Mouse (Mus musculus) limb, embryonic 11.5 days (tissue): ENCODE results near the gene Rcan2. TPM values are rescaled to one million over a fixed set of nuclear protein-coding genes. Genes with fewer than 3 reads are reported as not detected.

ENCODE experiments used
- ATAC-seq: fragments of 200-750 bp; cut with Nextera tagmentation; 2 replicates; pipeline ENCODE4 v1.8.0; 2017; ENCODE audit warnings: low read depth; ENCODE audit not compliant: insufficient number of reproducible peaks, low FRiP score, low TSS enrichment
- DNase-seq: peaks from one replicate; pipeline ENCODE4 v3.0.0-alpha.2; 2015; ENCODE audit warnings: low spot score
- H3K27ac ChIP-seq: fragments of 300-500 bp; sonication (generic); replicated peaks from 2 replicates; pipeline ENCODE4 v1.5.1; 2014; ENCODE audit warnings: low read depth, mild to moderate bottlenecking, low read length
- H3K27me3 ChIP-seq: fragments of 300-500 bp; sonication (generic); 2 replicates; pipeline ENCODE4 v1.6.1; 2014; ENCODE audit warnings: mild to moderate bottlenecking, low read length, mixed read lengths; ENCODE audit not compliant: control insufficient read depth, insufficient read depth
- H3K36me3 ChIP-seq: fragments of 300-500 bp; sonication (generic); 2 replicates; pipeline ENCODE4 v1.6.1; 2014; ENCODE audit warnings: mild to moderate bottlenecking, low read length, moderate library complexity, mixed read lengths; ENCODE audit not compliant: control insufficient read depth, insufficient read depth
- H3K4me1 ChIP-seq: fragments of 300-500 bp; sonication (generic); 2 replicates; pipeline ENCODE4 v1.6.1; 2014; ENCODE audit warnings: low read length, mixed read lengths; ENCODE audit not compliant: control insufficient read depth, insufficient read depth
- H3K4me2 ChIP-seq: fragments of 300-500 bp; sonication (generic); 2 replicates; pipeline ENCODE4 v1.6.1; 2014; ENCODE audit warnings: low read depth, mild to moderate bottlenecking, moderate library complexity; ENCODE audit not compliant: severe bottlenecking
- H3K4me3 ChIP-seq: fragments of 300-500 bp; sonication (generic); 2 replicates; pipeline ENCODE4 v1.5.1; 2014; ENCODE audit warnings: low read depth, low read length
- H3K9ac ChIP-seq: fragments of 300-500 bp; sonication (generic); 2 replicates; pipeline ENCODE4 v1.6.1; 2014; ENCODE audit warnings: mild to moderate bottlenecking, low read length
- H3K9me3 ChIP-seq: fragments of 300-500 bp; sonication (generic); 2 replicates; pipeline ENCODE4 v1.6.1; 2016; ENCODE audit warnings: low read length; ENCODE audit not compliant: control insufficient read depth
- WGBS: fragments of 180-500 bp; shearing (Covaris S2); extraction: QIAGEN DNeasy Blood & Tissue Kit; methylation state at CpG from one replicate; pipeline ENCODE4 v1.1.7; 2014; 5-methylcytosine and 5-hydroxymethylcytosine counted together
- polyA plus RNA-seq: library from polyadenylated mRNA; unstranded; fragments of >200 nt; fragmentation: Nextera tagmentation; extraction: Ambion mirVana; gene quantifications from 2 replicates; pipeline ENCODE4 v1.2.1, GENCODE M21; 2014

Rcan2 gene
- polyA plus RNA-seq, 1 experiment from 2014 or later, result 1.7 TPM

- no peak overlapping the region for H3K27ac ChIP-seq
- H3K27me3 ChIP-seq, result no peaks in the 10 kb centered on the region
- H3K9me3 ChIP-seq, result no peaks in the 10 kb centered on the region
- WGBS, result 43% methylated on average over 16 of the region's 17 CpGs
- H3K4me1 ChIP-seq, result 0 out of 2 replicates have a peak, but pooled peaks cover 3% of the 10 kb centered on the region
- no peaks in the 10 kb centered on the region for H3K36me3 ChIP-seq
- DNase-seq (no peak), ATAC-seq (no peak)
- no peak overlapping the region for H3K4me3 ChIP-seq
- H3K9ac ChIP-seq, result no peak overlapping the region
- H3K4me2 ChIP-seq, result peak overlapping the region; percentile 22; the same call in 1 of the 2 replicates
Observed at GRCm38 (mm10) chr17:43952661-43953534, 151.7 kb downstream of the Rcan2 start.

- WGBS, result 88% methylated on average over 10 of the region's 10 CpGs
- no peak for DNase-seq
- Histone ChIP-seq H3K36me3 (no peaks in the 10 kb centered on the region), H3K4me1 (0 out of 2 replicates have a peak, but pooled peaks cover 3% of the 10 kb centered on the region), H3K4me3 (no peak overlapping the region), H3K27me3 (no peaks in the 10 kb centered on the region), H3K9ac (no peak overlapping the region), H3K4me2 (no peak overlapping the region), H3K27ac (no peak overlapping the region), H3K9me3 (no peaks in the 10 kb centered on the region)
- ATAC-seq, result no peak
Observed at GRCm38 (mm10) chr17:43953535-43953918, 152.4 kb downstream of the Rcan2 start.

GRCm38 (mm10) chr17:43959797-43960196 lies 158.6 kb downstream of the Rcan2 start:
- DNase-seq (no peak), ATAC-seq (no peak)
- H3K9ac ChIP-seq, result no peak overlapping the region
- H3K36me3 ChIP-seq, result no peaks in the 10 kb centered on the region
- no peaks in the 10 kb centered on the region for H3K4me1 ChIP-seq
- WGBS, result 86% methylated on average over 3 of the region's 3 CpGs
- H3K27ac ChIP-seq, result no peak overlapping the region
- no peak overlapping the region for H3K4me2 ChIP-seq
- H3K9me3 ChIP-seq, result no peaks in the 10 kb centered on the region
- no peaks in the 10 kb centered on the region for H3K27me3 ChIP-seq
- H3K4me3 ChIP-seq, result no peak overlapping the region

GRCm38 (mm10) chr17:43969943-43970342 lies 168.8 kb downstream of the Rcan2 start:
- Histone ChIP-seq H3K9ac (no peak overlapping the region), H3K27me3 (no peaks in the 10 kb centered on the region), H3K4me3 (no peak overlapping the region), H3K27ac (no peak overlapping the region), H3K4me1 (no peaks in the 10 kb centered on the region), H3K9me3 (no peaks in the 10 kb centered on the region), H3K36me3 (no peaks in the 10 kb centered on the region), H3K4me2 (no peak overlapping the region)
- 91% methylated on average over 10 of the region's 10 CpGs for WGBS
- no peak for DNase-seq
- no peak for ATAC-seq

- H3K9ac ChIP-seq, result no peak overlapping the region
- no peaks in the 10 kb centered on the region for H3K36me3 ChIP-seq
- H3K4me3 ChIP-seq, result no peak overlapping the region
- DNase-seq, result no peak
- no peak overlapping the region for H3K27ac ChIP-seq
- H3K4me1 ChIP-seq, result no peaks in the 10 kb centered on the region
- no peaks in the 10 kb centered on the region for H3K27me3 ChIP-seq
- no peaks in the 10 kb centered on the region for H3K9me3 ChIP-seq
- no peak for ATAC-seq
- 93% methylated on average over 2 of the region's 2 CpGs for WGBS
- no peak overlapping the region for H3K4me2 ChIP-seq
Observed at GRCm38 (mm10) chr17:43977572-43977971, 176.4 kb downstream of the Rcan2 start.

- H3K4me2 ChIP-seq, result no peak overlapping the region
- 77% methylated on average over 3 of the region's 3 CpGs for WGBS
- no peak overlapping the region for H3K9ac ChIP-seq
- ATAC-seq, result no peak
- no peak overlapping the region for H3K27ac ChIP-seq
- H3K36me3 ChIP-seq, result no peaks in the 10 kb centered on the region
- no peak overlapping the region for H3K4me3 ChIP-seq
- no peaks in the 10 kb centered on the region for H3K9me3 ChIP-seq
- no peaks in the 10 kb centered on the region for H3K4me1 ChIP-seq
- no peaks in the 10 kb centered on the region for H3K27me3 ChIP-seq
- DNase-seq, result no peak
Observed at GRCm38 (mm10) chr17:43979925-43980324, 178.8 kb downstream of the Rcan2 start.

- no peak overlapping the region for H3K9ac ChIP-seq
- H3K36me3 ChIP-seq, result no peaks in the 10 kb centered on the region
- DNase-seq (no peak), ATAC-seq (no peak)
- no peak overlapping the region for H3K4me2 ChIP-seq
- H3K9me3 ChIP-seq, result no peaks in the 10 kb centered on the region
- no peak overlapping the region for H3K27ac ChIP-seq
- 69% methylated on average over 1 of the region's 1 CpGs for WGBS
- no peaks in the 10 kb centered on the region for H3K4me1 ChIP-seq
- no peaks in the 10 kb centered on the region for H3K27me3 ChIP-seq
- no peak overlapping the region for H3K4me3 ChIP-seq
Observed at GRCm38 (mm10) chr17:43982505-43982904, 181.4 kb downstream of the Rcan2 start.

GRCm38 (mm10) chr17:43989334-43989945 lies 188.3 kb downstream of the Rcan2 start:
- no peaks in the 10 kb centered on the region for H3K27me3 ChIP-seq
- H3K9ac ChIP-seq, result no peak overlapping the region
- ATAC-seq (no peak), DNase-seq (peak; percentile 28)
- H3K4me2 ChIP-seq, result no peak overlapping the region
- no peaks in the 10 kb centered on the region for H3K4me1 ChIP-seq
- H3K27ac ChIP-seq, result no peak overlapping the region
- 77% methylated on average over 5 of the region's 5 CpGs for WGBS
- H3K9me3 ChIP-seq, result no peaks in the 10 kb centered on the region
- H3K36me3 ChIP-seq, result no peaks in the 10 kb centered on the region
- no peak overlapping the region for H3K4me3 ChIP-seq
